Mouse (Mus musculus): ENCODE measurements around the gene Olfr313. TPM values are rescaled to one million over a fixed set of nuclear protein-coding genes. Genes with fewer than 3 reads are reported as not detected.
"Not testable (repeated sequence)": the region's sequence is repeated elsewhere in the genome, so short reads cannot be mapped to it uniquely, and the experiment has no call there.

Olfr313 gene
- polyA plus RNA-seq, 1 experiment: not detected

- WGBS: 55% methylated on average over 2 of the region's 2 CpGs
- no peaks in the 10 kb centered on the region for H3K36me3 ChIP-seq (ENCODE audit: control insufficient read depth, insufficient read depth, low read length)
- TF ChIP-seq POLR2A (IDR thresholded peaks at IDR 0.05; ENCODE audit: low read depth, low read length) (no peak), CTCF (conservative IDR thresholded peaks at IDR 0.05; ENCODE audit: insufficient read depth, insufficient read length, low read depth, low read length) (no peak)
- H3K4me1 ChIP-seq (ENCODE audit: control insufficient read depth, insufficient read depth, low read length): no peaks in the 10 kb centered on the region
- H3K27me3 ChIP-seq (replicated peaks; ENCODE audit: control insufficient read depth, insufficient read depth, low read length): no peaks in the 10 kb centered on the region
- no peak for DNase-seq
- H3K27ac ChIP-seq (ENCODE audit: insufficient read depth, low read depth, low read length): no peak overlapping the region
- no peak overlapping the region for H3K4me3 ChIP-seq (ENCODE audit: insufficient read depth, low read depth, low read length)
Measured at GRCm38 (mm10) chr11:58804393-58804792, 10.4 kb upstream of the Olfr313 start.

GRCm38 (mm10) chr11:58812001-58812400 lies 2.8 kb upstream of the Olfr313 start:
- 13% methylated on average over 1 of the region's 1 CpGs for WGBS
- H3K4me3 ChIP-seq (ENCODE audit: insufficient read depth, low read depth, low read length): no peak overlapping the region
- TF ChIP-seq POLR2A (IDR thresholded peaks at IDR 0.05; ENCODE audit: low read depth, low read length): no peak
- peak; percentile 50 for TF ChIP-seq CTCF (conservative IDR thresholded peaks at IDR 0.05; ENCODE audit: insufficient read depth, insufficient read length, low read depth, low read length)
- H3K27me3 ChIP-seq (replicated peaks; ENCODE audit: control insufficient read depth, insufficient read depth, low read length): no peaks in the 10 kb centered on the region
- H3K36me3 ChIP-seq (ENCODE audit: control insufficient read depth, insufficient read depth, low read length): no peaks in the 10 kb centered on the region
- DNase-seq: no peak
- no peaks in the 10 kb centered on the region for H3K4me1 ChIP-seq (ENCODE audit: control insufficient read depth, insufficient read depth, low read length)
- no peak overlapping the region for H3K27ac ChIP-seq (ENCODE audit: insufficient read depth, low read depth, low read length)

GRCm38 (mm10) chr11:58815676-58816075 lies 876 bp downstream of the Olfr313 start:
- WGBS: 86% methylated on average over 1 of the region's 1 CpGs
- Histone ChIP-seq H3K4me1 (ENCODE audit: control insufficient read depth, insufficient read depth, low read length) (no peaks in the 10 kb centered on the region), H3K27me3 (replicated peaks; ENCODE audit: control insufficient read depth, insufficient read depth, low read length) (no peaks in the 10 kb centered on the region), H3K27ac (ENCODE audit: insufficient read depth, low read depth, low read length) (no peak overlapping the region), H3K36me3 (ENCODE audit: control insufficient read depth, insufficient read depth, low read length) (no peaks in the 10 kb centered on the region), H3K4me3 (ENCODE audit: insufficient read depth, low read depth, low read length) (no peak overlapping the region)
- TF ChIP-seq CTCF (conservative IDR thresholded peaks at IDR 0.05; ENCODE audit: insufficient read depth, insufficient read length, low read depth, low read length): no peak
- TF ChIP-seq POLR2A (IDR thresholded peaks at IDR 0.05; ENCODE audit: low read depth, low read length): no peak
- DNase-seq: no peak

GRCm38 (mm10) chr11:58828937-58829336 lies 14.1 kb downstream of the Olfr313 start, which contains the start of gene Olfr312:
Olfr312 (plus strand) TSS chr11:58829237.
- H3K4me3 ChIP-seq (ENCODE audit: insufficient read depth, low read depth, low read length); H3K27me3 ChIP-seq (replicated peaks; ENCODE audit: control insufficient read depth, insufficient read depth, low read length); DNase-seq; H3K4me1 ChIP-seq (ENCODE audit: control insufficient read depth, insufficient read depth, low read length); H3K36me3 ChIP-seq (ENCODE audit: control insufficient read depth, insufficient read depth, low read length); H3K27ac ChIP-seq (ENCODE audit: insufficient read depth, low read depth, low read length): not testable (repeated sequence)

- Histone ChIP-seq H3K4me1 (ENCODE audit: control insufficient read depth, insufficient read depth, low read length) (no peaks in the 10 kb centered on the region), H3K4me3 (ENCODE audit: insufficient read depth, low read depth, low read length) (no peak overlapping the region), H3K27me3 (replicated peaks; ENCODE audit: control insufficient read depth, insufficient read depth, low read length) (no peaks in the 10 kb centered on the region), H3K36me3 (ENCODE audit: control insufficient read depth, insufficient read depth, low read length) (no peaks in the 10 kb centered on the region), H3K27ac (ENCODE audit: insufficient read depth, low read depth, low read length) (no peak overlapping the region)
- 65% methylated on average over 3 of the region's 3 CpGs for WGBS
- no peak for TF ChIP-seq POLR2A (IDR thresholded peaks at IDR 0.05; ENCODE audit: low read depth, low read length)
- no peak for TF ChIP-seq CTCF (conservative IDR thresholded peaks at IDR 0.05; ENCODE audit: insufficient read depth, insufficient read length, low read depth, low read length)
- no peak for DNase-seq
Measured at GRCm38 (mm10) chr11:58829764-58830163, 15.0 kb downstream of the Olfr313 start.

- not testable (repeated sequence) for H3K36me3 ChIP-seq (ENCODE audit: control insufficient read depth, insufficient read depth, low read length); H3K4me3 ChIP-seq (ENCODE audit: insufficient read depth, low read depth, low read length); H3K27ac ChIP-seq (ENCODE audit: insufficient read depth, low read depth, low read length); DNase-seq; H3K4me1 ChIP-seq (ENCODE audit: control insufficient read depth, insufficient read depth, low read length); H3K27me3 ChIP-seq (replicated peaks; ENCODE audit: control insufficient read depth, insufficient read depth, low read length)
- WGBS: 73% methylated on average over 3 of the region's 3 CpGs
Measured at GRCm38 (mm10) chr11:58832541-58832940, 17.7 kb downstream of the Olfr313 start.

GRCm38 (mm10) chr11:58838951-58839350 lies 24.2 kb downstream of the Olfr313 start, which contains the start of gene Olfr311:
Olfr311 (plus strand) TSS chr11:58839251.
- not testable (repeated sequence) for H3K36me3 ChIP-seq (ENCODE audit: control insufficient read depth, insufficient read depth, low read length); H3K27me3 ChIP-seq (replicated peaks; ENCODE audit: control insufficient read depth, insufficient read depth, low read length); H3K4me1 ChIP-seq (ENCODE audit: control insufficient read depth, insufficient read depth, low read length); H3K27ac ChIP-seq (ENCODE audit: insufficient read depth, low read depth, low read length); DNase-seq; H3K4me3 ChIP-seq (ENCODE audit: insufficient read depth, low read depth, low read length)

GRCm38 (mm10) chr11:58846919-58847461 lies 32.2 kb downstream of the Olfr313 start, which contains the start of gene Gm12258:
Gm12258 (plus strand) TSS chr11:58847158.
- DNase-seq: peak; percentile 99
- Histone ChIP-seq H3K36me3 (ENCODE audit: control insufficient read depth, insufficient read depth, low read length) (no peaks in the 10 kb centered on the region; the same call in 1 of the 2 replicates), H3K4me1 (ENCODE audit: control insufficient read depth, insufficient read depth, low read length) (no peaks in the 10 kb centered on the region), H3K4me3 (ENCODE audit: insufficient read depth, low read depth, low read length) (peak within 1 kb of the TSS; percentile 99), H3K27ac (ENCODE audit: insufficient read depth, low read depth, low read length) (peak within 1 kb of the TSS; percentile 26; the same call in 1 of the 2 replicates), H3K27me3 (replicated peaks; ENCODE audit: control insufficient read depth, insufficient read depth, low read length) (no peaks in the 10 kb centered on the region)
- TF ChIP-seq POLR2A (IDR thresholded peaks at IDR 0.05; ENCODE audit: low read depth, low read length) (no peak), CTCF (conservative IDR thresholded peaks at IDR 0.05; ENCODE audit: insufficient read depth, insufficient read length, low read depth, low read length) (no peak)
- under 1% methylated on average over 24 of the region's 24 CpGs for WGBS
